Mouse (Mus musculus) erythroblast, embryonic 14.5 days (primary cell): ENCODE results near the gene Prps2.

ENCODE experiments used
- GATA1 ChIP-seq: IDR thresholded peaks from 2 replicates; pipeline ENCODE4 v1.6.1; 2012; ENCODE audit warnings: low read length, inconsistent platforms, mixed read lengths
- TAL1 ChIP-seq: IDR thresholded peaks from 3 replicates; pipeline ENCODE4 v1.6.1; 2012; ENCODE audit warnings: low read length, inconsistent platforms, mixed read lengths

DNA sequence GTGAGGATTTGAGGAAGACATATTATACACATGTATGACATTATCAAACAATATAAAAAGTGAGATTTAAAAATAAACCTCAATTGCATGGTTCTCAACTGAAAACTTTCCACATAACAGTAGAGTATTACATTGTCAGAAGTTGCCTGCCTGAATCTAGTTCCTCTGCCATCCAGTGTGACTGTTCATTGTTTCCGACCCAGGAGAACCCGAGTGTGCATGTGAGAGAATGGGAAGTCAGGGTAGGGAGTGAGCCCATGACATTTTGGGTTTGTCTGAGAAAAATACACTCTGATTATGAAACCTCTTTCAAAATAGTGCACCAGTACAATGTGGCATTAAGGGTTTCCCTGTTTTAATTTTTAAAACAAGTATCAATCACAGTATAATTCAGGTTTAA is 28.9 kb downstream of the Prps2 start:
- TF ChIP-seq TAL1 (no peak), GATA1 (no peak)
